Mouse (Mus musculus) testis, adult 2 months (tissue): ENCODE measurements around the gene Tcap. TPM values are rescaled to one million over a fixed set of nuclear protein-coding genes. Genes with fewer than 3 reads are reported as not detected.

Source experiments
- H3K27ac ChIP-seq: fragments of 200-500 bp; 2 replicates; pipeline ENCODE4 v1.5.1; 2012; ENCODE audit warnings: low read depth, low read length; ENCODE audit not compliant: control insufficient read depth, insufficient read depth
- H3K27me3 ChIP-seq: fragments of 200-500 bp; 2 replicates; pipeline ENCODE4 v1.6.1; 2012; ENCODE audit warnings: mild to moderate bottlenecking, low read length, moderate library complexity; ENCODE audit not compliant: control insufficient read depth, insufficient read depth
- H3K36me3 ChIP-seq: fragments of 200-500 bp; 2 replicates; pipeline ENCODE4 v1.6.1; 2012; ENCODE audit warnings: mild to moderate bottlenecking, low read length; ENCODE audit not compliant: control insufficient read depth, insufficient read depth
- H3K4me1 ChIP-seq: fragments of 200-500 bp; 2 replicates; pipeline ENCODE4 v1.6.1; 2012; ENCODE audit warnings: low read length; ENCODE audit not compliant: control insufficient read depth, insufficient read depth
- H3K4me3 ChIP-seq: fragments of 200-500 bp; 2 replicates; pipeline ENCODE4 v1.5.1; 2012; ENCODE audit warnings: low read depth, mild to moderate bottlenecking, low read length, moderate library complexity, mixed read lengths; ENCODE audit not compliant: control insufficient read depth
- CTCF ChIP-seq: fragments of 200-500 bp; IDR thresholded peaks from 2 replicates; pipeline ENCODE4 v1.5.1; 2012; ENCODE audit warnings: low read depth, mild to moderate bottlenecking, inconsistent platforms, low read length, moderate library complexity; ENCODE audit not compliant: control insufficient read depth, insufficient read depth, insufficient replicate concordance
- POLR2A ChIP-seq: fragments of 200-500 bp; IDR thresholded peaks from 2 replicates; pipeline ENCODE4 v1.6.1; 2012; ENCODE audit warnings: low read depth, mild to moderate bottlenecking, inconsistent platforms, low read length, moderate library complexity; ENCODE audit not compliant: control insufficient read depth
- polyA plus RNA-seq: library from polyadenylated mRNA; depleted of rRNA; stranded (reverse); fragments of >200 nt; gene quantifications from 2 replicates; pipeline ENCODE4 v1.2.3, GENCODE M21; 2012

Gene Tcap
- polyA plus RNA-seq, 1 experiment, result not detected

DNA sequence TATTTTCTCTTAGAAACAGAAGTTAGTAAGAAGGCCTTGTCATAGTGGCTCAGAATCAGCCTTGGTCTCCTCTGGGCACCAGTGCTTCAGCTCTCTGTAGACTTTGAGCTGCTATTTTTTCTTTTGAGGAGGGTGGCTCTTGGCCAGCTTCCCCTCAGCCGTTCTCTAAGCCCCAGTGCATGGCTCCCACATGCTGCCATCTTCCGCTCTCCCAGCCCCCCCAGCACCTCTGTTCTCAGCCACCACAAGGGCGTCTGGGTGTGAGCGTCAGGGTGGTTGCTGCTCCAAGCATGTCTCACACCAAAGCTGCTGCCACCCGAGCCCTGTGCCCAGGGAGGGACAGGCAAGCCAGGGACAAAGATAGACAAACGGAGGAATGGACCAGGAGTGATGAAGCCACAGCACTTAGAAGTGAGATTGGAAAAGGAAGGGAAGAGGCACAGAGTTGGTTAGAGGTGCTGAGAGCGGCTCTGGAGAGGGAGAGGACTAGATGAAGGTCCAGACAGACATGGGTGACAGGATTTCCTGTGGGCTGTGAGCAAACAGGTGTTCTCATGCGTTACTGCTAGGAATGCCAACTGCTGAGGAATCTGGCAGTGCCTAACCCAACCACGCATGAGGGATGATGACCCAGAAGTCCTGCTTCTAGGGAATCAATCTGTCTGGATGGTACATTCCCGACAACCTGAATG lies 16.3 kb upstream of the Tcap start:
- H3K4me1 ChIP-seq, result peaks cover 6% of the 10 kb centered on the region
- no peak overlapping the region for H3K4me3 ChIP-seq
- no peak overlapping the region for H3K27ac ChIP-seq
- TF ChIP-seq CTCF (no peak), POLR2A (no peak)
- no peaks in the 10 kb centered on the region for H3K27me3 ChIP-seq
- H3K36me3 ChIP-seq, result no peaks in the 10 kb centered on the region

DNA sequence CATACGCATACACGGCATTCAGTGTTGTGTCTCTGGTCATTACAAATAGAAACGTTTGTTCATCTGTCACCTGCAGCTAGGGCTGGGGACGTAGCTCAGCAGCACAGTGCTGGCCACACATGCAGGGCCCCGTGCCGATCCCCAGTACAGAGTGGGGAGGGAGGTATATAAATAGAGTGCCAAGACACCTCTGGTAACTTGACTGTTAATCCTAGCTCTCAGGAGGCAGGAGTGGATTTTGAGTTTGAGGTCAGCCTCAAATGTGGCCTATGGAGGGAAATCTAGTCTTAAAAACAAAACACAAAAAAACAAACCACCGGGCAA lies 15.8 kb upstream of the Tcap start:
- H3K4me3 ChIP-seq, result no peak overlapping the region
- no peak overlapping the region for H3K27ac ChIP-seq
- H3K27me3 ChIP-seq, result no peaks in the 10 kb centered on the region
- H3K4me1 ChIP-seq, result peaks cover 6% of the 10 kb centered on the region
- no peaks in the 10 kb centered on the region for H3K36me3 ChIP-seq
- no peak for TF ChIP-seq CTCF

DNA sequence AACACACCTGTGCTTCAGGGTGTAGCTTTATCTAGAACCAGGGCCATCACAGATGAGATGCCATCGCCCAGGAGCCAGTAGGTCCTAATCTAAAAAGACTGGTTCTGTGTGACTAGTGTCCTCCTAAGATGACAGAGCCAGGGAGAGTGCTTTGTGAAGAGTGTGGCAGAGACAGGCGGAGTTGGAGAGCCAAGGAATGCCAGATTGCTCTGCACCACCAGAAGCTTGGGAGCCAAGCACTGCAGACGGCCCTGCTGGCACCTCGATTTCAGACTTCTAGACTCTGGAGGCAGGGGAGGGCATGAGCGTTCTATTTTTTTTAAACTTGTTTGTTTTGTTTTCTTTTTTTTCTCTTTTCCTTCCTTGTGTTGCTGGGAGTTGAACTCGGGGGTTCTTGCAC lies 14.3 kb upstream of the Tcap start:
- no peak overlapping the region for H3K27ac ChIP-seq
- H3K36me3 ChIP-seq, result no peaks in the 10 kb centered on the region; the same call in 1 of the 2 replicates
- no peak overlapping the region for H3K4me3 ChIP-seq
- no peaks in the 10 kb centered on the region for H3K27me3 ChIP-seq
- peaks cover 6% of the 10 kb centered on the region for H3K4me1 ChIP-seq
- TF ChIP-seq POLR2A (no peak), CTCF (no peak)

GRCm38 (mm10) chr11:98370588-98370987 lies 13.0 kb upstream of the Tcap start:
- no peak for TF ChIP-seq CTCF
- TF ChIP-seq POLR2A, result no peak
- Histone ChIP-seq H3K27ac (no peak overlapping the region), H3K4me3 (no peak overlapping the region), H3K27me3 (no peaks in the 10 kb centered on the region), H3K36me3 (no peaks in the 10 kb centered on the region; the same call in 1 of the 2 replicates), H3K4me1 (peaks cover 6% of the 10 kb centered on the region)

- no peak overlapping the region for H3K4me3 ChIP-seq
- H3K36me3 ChIP-seq, result no peaks in the 10 kb centered on the region; the same call in 1 of the 2 replicates
- TF ChIP-seq CTCF (no peak), POLR2A (no peak)
- no peaks in the 10 kb centered on the region for H3K27me3 ChIP-seq
- H3K4me1 ChIP-seq, result peaks cover 6% of the 10 kb centered on the region
- H3K27ac ChIP-seq, result no peak overlapping the region
These were observed 11.9 kb upstream of the Tcap start for GRCm38 (mm10) chr11:98371556-98372240.

GRCm38 (mm10) chr11:98372406-98372805 lies 11.2 kb upstream of the Tcap start:
- Histone ChIP-seq H3K4me1 (peaks cover 6% of the 10 kb centered on the region), H3K27ac (no peak overlapping the region), H3K4me3 (no peak overlapping the region), H3K27me3 (no peaks in the 10 kb centered on the region), H3K36me3 (no peaks in the 10 kb centered on the region; the same call in 1 of the 2 replicates)
- TF ChIP-seq POLR2A (no peak), CTCF (peak; percentile 73; the same call in 1 of the 2 replicates)

DNA sequence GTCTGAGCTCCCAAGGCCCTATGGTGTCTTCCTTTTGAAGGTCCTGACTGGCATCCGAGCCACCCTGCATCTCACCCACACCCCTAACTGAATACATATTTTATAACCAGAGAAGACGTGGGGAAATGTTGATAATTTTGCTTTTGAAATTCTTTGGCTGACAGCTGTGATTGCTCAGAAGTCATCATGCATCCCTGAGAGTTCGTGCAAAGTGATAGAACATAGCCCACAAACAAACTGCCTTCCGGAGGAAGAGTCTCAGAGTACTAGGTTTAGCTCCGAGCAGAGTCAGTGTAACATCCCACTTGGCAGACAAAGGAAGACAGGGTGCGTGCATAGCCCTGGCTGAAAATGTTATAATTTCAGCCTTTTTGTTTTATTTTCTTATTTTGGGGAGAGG lies 10.4 kb upstream of the Tcap start:
- H3K27me3 ChIP-seq, result no peaks in the 10 kb centered on the region
- no peak overlapping the region for H3K27ac ChIP-seq
- TF ChIP-seq POLR2A (no peak), CTCF (no peak)
- H3K4me1 ChIP-seq, result peaks cover 6% of the 10 kb centered on the region
- H3K36me3 ChIP-seq, result no peaks in the 10 kb centered on the region; the same call in 1 of the 2 replicates
- no peak overlapping the region for H3K4me3 ChIP-seq

- Histone ChIP-seq H3K27me3 (no peaks in the 10 kb centered on the region), H3K4me3 (no peak overlapping the region), H3K36me3 (no peaks in the 10 kb centered on the region; the same call in 1 of the 2 replicates), H3K4me1 (peaks cover 6% of the 10 kb centered on the region), H3K27ac (no peak overlapping the region)
- no peak for TF ChIP-seq CTCF
- TF ChIP-seq POLR2A, result no peak
These were observed 9.3 kb upstream of the Tcap start for GRCm38 (mm10) chr11:98374266-98374665.
